Mouse (Mus musculus): ENCODE data around the gene Aatf.

Gene Aatf

GRCm38 (mm10) chr11:84513171-84514116 is at the start of gene Aatf:
Aatf (minus strand) TSS chr11:84513522.
- DNase-seq: peak; percentile 100

- no peak for DNase-seq
These were observed 49.5 kb upstream of the Aatf start for GRCm38 (mm10) chr11:84562758-84563347.

GRCm38 (mm10) chr11:84561546-84561945 is 48.2 kb upstream of the Aatf start:
- no peak for DNase-seq

GRCm38 (mm10) chr11:84553821-84554450 is 40.6 kb upstream of the Aatf start:
- DNase-seq: no peak

- no peak for DNase-seq
These were observed 38.0 kb upstream of the Aatf start for GRCm38 (mm10) chr11:84551296-84551695.

GRCm38 (mm10) chr11:84549258-84549791 is 36.0 kb upstream of the Aatf start:
- no peak for DNase-seq

GRCm38 (mm10) chr11:84548293-84548692 is 35.0 kb upstream of the Aatf start:
- no peak for DNase-seq

- DNase-seq: no peak
These were observed 26.7 kb upstream of the Aatf start for GRCm38 (mm10) chr11:84539981-84540380.

GRCm38 (mm10) chr11:84529797-84530703 is 16.7 kb upstream of the Aatf start:
- peak; percentile 76 for DNase-seq

GRCm38 (mm10) chr11:84529143-84529755 is 15.9 kb upstream of the Aatf start:
- DNase-seq: peak; percentile 82

GRCm38 (mm10) chr11:84526976-84527860 is 13.9 kb upstream of the Aatf start:
- DNase-seq: peak; percentile 90

- DNase-seq: peak; percentile 56
These were observed 13.1 kb upstream of the Aatf start for GRCm38 (mm10) chr11:84526451-84526850.

- DNase-seq: peak; percentile 90
These were observed 12.3 kb upstream of the Aatf start, which contains the start of gene Lhx1 for GRCm38 (mm10) chr11:84525421-84526274. Lhx1 (minus strand) TSS chr11:84525535.

- peak; percentile 90 for DNase-seq
These were observed 11.4 kb upstream of the Aatf start for GRCm38 (mm10) chr11:84524511-84525270.

GRCm38 (mm10) chr11:84523841-84524510 is 10.7 kb upstream of the Aatf start:
- DNase-seq: peak; percentile 85

GRCm38 (mm10) chr11:84523321-84523831 is 10.1 kb upstream of the Aatf start:
- DNase-seq: peak; percentile 44

- peak; percentile 96 for DNase-seq
These were observed 9.4 kb upstream of the Aatf start for GRCm38 (mm10) chr11:84522577-84523320.

All from heart, adult 11 months (tissue).